Mouse (Mus musculus): ENCODE measurements around the gene Lmna.

- TF ChIP-seq CTCF (IDR thresholded peaks at IDR 0.05; ENCODE audit: borderline replicate concordance, insufficient read depth, low read depth, low read length) (no peak), POLR2A (IDR thresholded peaks at IDR 0.05; ENCODE audit: borderline replicate concordance, insufficient read depth, low read length) (no peak)
Measured at GRCm38 (mm10) chr3:88535005-88535404, 25.2 kb upstream of the Lmna start.
